In genomic region chr15:83615245-83615644, GRCm38 (mm10) we compare ENCODE assay signal across 28 mouse cellular contexts. TPM values are rescaled to one million over a fixed set of nuclear protein-coding genes. Genes with fewer than 3 reads are reported as not detected.
DNase-seq lines count a peak whose midpoint lies in the region; TF ChIP-seq lines count a peak whose summit lies in the region.
"Had no signal": no experiment of that assay in that cellular context is flagged by ENCODE, and none has a peak within 500 bp of the region (broad histone marks: within the 10 kb centered on the region; RNA-seq: fewer than 3 reads in every experiment).

No protein-coding gene starts in this region.

- H3K4me3 ChIP-seq in layer of hippocampus, adult 2 months: no peak overlapping the region
- H3K4me3 ChIP-seq: embryonic facial prominence, embryonic 12.5 days; heart, embryonic 12.5 days; hindbrain, embryonic 10.5 days; left cerebral cortex, adult 2 months; limb, embryonic 13.5 days; liver, embryonic 12.5 days; midbrain, embryonic 12.5 days had no signal

- DNase-seq in layer of hippocampus, adult 18-20 months (ENCODE audit: low spot score in 2 of 2): peak; percentile 63 to 85
- no peak for DNase-seq in layer of hippocampus, postnatal 25 days (ENCODE audit: extremely low spot score in 1 of 2, low spot score in 1 of 2)
- DNase-seq in layer of hippocampus, adult 2 months (ENCODE audit: low spot score in 2 of 2): peak; percentile 54 to 76
- DNase-seq in layer of hippocampus, adult 9-11 months: peak; percentile 73
- DNase-seq in left cerebral cortex, postnatal 36 days (ENCODE audit: low spot score in 2 of 2): peak; percentile 32 to 35
- DNase-seq in cerebellum, postnatal 36 days: no peak
- DNase-seq in thymus, postnatal 10 days (ENCODE audit: low spot score in 2 of 2): no peak
- DNase-seq: adrenal gland, postnatal 36 days; B cell, adult 2 months; cerebellum, adult 11-12 months; cerebellum, postnatal 14 days; forebrain, postnatal 0 days; gastrocnemius, postnatal 14 days; heart, adult 18-20 months; heart, postnatal 10 days; kidney, adult 9 months; kidney, postnatal 14 days; lung, adult 18-20 months; lung, postnatal 10 days; thymus, postnatal 36 days had no signal

- TF ChIP-seq CTCF in layer of hippocampus, adult 2 months (conservative IDR thresholded peaks at IDR 0.05): no peak

- no peak overlapping the region for H3K27ac ChIP-seq in layer of hippocampus, adult 2 months
- H3K27ac ChIP-seq: embryonic facial prominence, embryonic 12.5 days; hindbrain, embryonic 10.5 days; hindbrain, postnatal 0 days; left cerebral cortex, adult 2 months; limb, embryonic 13.5 days; liver, embryonic 12.5 days; midbrain, embryonic 12.5 days had no signal

- intact Hi-C loops in left cerebral cortex, postnatal 36 days (cut with DNase I): no loop called here

RNA-seq across cellular contexts. Expression of gene Ttll12, which starts 20.3 kb away (rescaled TPM):
- total RNA-seq in layer of hippocampus, adult 18-20 months (2021): 10 to 100 TPM; 11.7 to 12.1 TPM
- total RNA-seq in layer of hippocampus, postnatal 25 days (2021): 10 to 100 TPM; 13.2 to 13.5 TPM
- total RNA-seq in layer of hippocampus, adult 2 months (2021): 10 to 100 TPM; 10.3 to 11.2 TPM
- total RNA-seq in left cerebral cortex, postnatal 36 days (2021): 10 to 100 TPM; 11.7 to 13.8 TPM

RNA-seq across cellular contexts. Expression of gene Mcat, which starts 51.7 kb away (rescaled TPM):
- 10 to 100 TPM; 21.8 to 29.3 TPM for total RNA-seq in layer of hippocampus, adult 18-20 months (2021)
- total RNA-seq in layer of hippocampus, postnatal 25 days (2021): 10 to 100 TPM; 26.3 to 29.5 TPM
- total RNA-seq in layer of hippocampus, adult 2 months (2021): 10 to 100 TPM; 24.2 to 28.7 TPM
- total RNA-seq in left cerebral cortex, postnatal 36 days (2021): 10 to 100 TPM; 27.5 to 33.5 TPM

RNA-seq across cellular contexts. Expression of gene Tspo, which starts 51.9 kb away (rescaled TPM):
- 1 to 10 TPM; 6.7 to 8.5 TPM for total RNA-seq in layer of hippocampus, adult 18-20 months (2021)
- 1 to 10 TPM; 3.5 to 4.6 TPM for total RNA-seq in layer of hippocampus, postnatal 25 days (2021)
- 1 to 10 TPM; 5.4 to 6.1 TPM for total RNA-seq in layer of hippocampus, adult 2 months (2021)
- total RNA-seq in left cerebral cortex, postnatal 36 days (2021): 1 to 10 TPM; 4.5 to 5.7 TPM

Comparison
In these comparisons a context has a peak if more than half of its experiments do, and no peak if none do; other contexts are left out.
1. DNase-seq: peak in layer of hippocampus, adult 18-20 months (2 of 2), layer of hippocampus, adult 2 months (2 of 2), layer of hippocampus, adult 9-11 months (single experiment) and left cerebral cortex, postnatal 36 days (2 of 2); none in layer of hippocampus, postnatal 25 days (0 of 2), cerebellum, postnatal 36 days (0 of 2) and thymus, postnatal 10 days (0 of 2).